Mouse (Mus musculus) heart, postnatal 0 days (tissue): ENCODE measurements around the gene Lsm11.

Experiments used
- CTCF ChIP-seq: IDR thresholded peaks from 2 replicates; pipeline ENCODE4 v1.5.1; 2016; ENCODE audit warnings: antibody characterized with exemption, control low read depth, low read depth
- EP300 ChIP-seq: IDR thresholded peaks from 2 replicates; pipeline ENCODE4 v1.6.1; 2016; ENCODE audit warnings: antibody characterized with exemption, low read depth

- TF ChIP-seq CTCF, result no peak
- TF ChIP-seq EP300, result no peak
Measured at GRCm38 (mm10) chr11:45908894-45909293, 35.8 kb downstream of the Lsm11 start.
